Mouse (Mus musculus) spleen, adult 2 months (tissue): ENCODE measurements around the gene Ces5a.

Source experiments
- CTCF ChIP-seq: fragments of 200-500 bp; IDR thresholded peaks from 2 replicates; pipeline ENCODE4 v1.5.1; 2011; ENCODE audit warnings: mild to moderate bottlenecking, inconsistent platforms; ENCODE audit not compliant: insufficient read depth, insufficient read length, insufficient replicate concordance; ENCODE audit errors: extremely low read depth
- POLR2A ChIP-seq: fragments of 200-500 bp; IDR thresholded peaks from 2 replicates; pipeline ENCODE4 v1.6.1; 2011; ENCODE audit warnings: low read depth, low read length, inconsistent platforms

DNA sequence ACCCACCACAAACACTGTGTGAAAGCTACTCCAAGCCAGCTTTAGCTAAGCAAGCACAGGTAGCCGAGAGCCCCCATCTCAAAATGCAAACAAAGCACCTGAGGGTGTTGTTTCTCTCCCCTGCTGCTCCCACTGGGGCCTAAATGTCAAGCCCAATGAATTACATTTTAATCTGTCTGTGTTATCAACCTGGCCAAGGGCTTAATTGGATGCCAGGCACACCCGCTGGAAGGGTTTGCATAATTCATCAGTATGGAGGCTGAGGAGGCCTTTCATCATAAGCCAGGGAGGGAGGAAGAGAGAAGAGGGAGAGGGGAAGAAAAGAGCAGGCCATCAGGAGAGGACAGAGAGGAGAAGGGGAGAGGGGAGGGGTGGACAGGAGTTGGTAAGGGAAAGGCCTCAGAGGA is 36.5 kb upstream of the Ces5a start:
- no peak for TF ChIP-seq CTCF
- TF ChIP-seq POLR2A: no peak
